Mouse (Mus musculus): Measurements from ENCODE around the gene Cul3. TPM values are rescaled to one million over a fixed set of nuclear protein-coding genes. Genes with fewer than 3 reads are reported as not detected.

Cul3 gene
- total RNA-seq, 2 experiments from 2014 or later, result 185 to 317 TPM

GRCm38 (mm10) chr1:80324370-80324769 is 15.9 kb downstream of the Cul3 start:
- no peak for ATAC-seq (ENCODE audit: poor library complexity, severe bottlenecking)

GRCm38 (mm10) chr1:80315533-80316045 is 24.7 kb downstream of the Cul3 start:
- ATAC-seq (ENCODE audit: poor library complexity, severe bottlenecking), result no peak

GRCm38 (mm10) chr1:80293307-80293706 is 47.0 kb downstream of the Cul3 start:
- ATAC-seq (ENCODE audit: poor library complexity, severe bottlenecking), result no peak

GRCm38 (mm10) chr1:80278731-80279130 is 61.5 kb downstream of the Cul3 start:
- ATAC-seq (ENCODE audit: poor library complexity, severe bottlenecking), result no peak

- no peak for ATAC-seq (ENCODE audit: poor library complexity, severe bottlenecking)
Observed at GRCm38 (mm10) chr1:80260443-80260842, 79.8 kb downstream of the Cul3 start.

GRCm38 (mm10) chr1:80258632-80259031 is 81.6 kb downstream of the Cul3 start:
- no peak for ATAC-seq (ENCODE audit: poor library complexity, severe bottlenecking)

- no peak for ATAC-seq (ENCODE audit: poor library complexity, severe bottlenecking)
Observed at GRCm38 (mm10) chr1:80253309-80253708, 87.0 kb downstream of the Cul3 start.

GRCm38 (mm10) chr1:80250247-80250646 is 90.0 kb downstream of the Cul3 start:
- no peak for ATAC-seq (ENCODE audit: poor library complexity, severe bottlenecking)

GRCm38 (mm10) chr1:80247131-80247530 is 93.1 kb downstream of the Cul3 start:
- ATAC-seq (ENCODE audit: poor library complexity, severe bottlenecking), result no peak

- no peak for ATAC-seq (ENCODE audit: poor library complexity, severe bottlenecking)
Observed at GRCm38 (mm10) chr1:80244123-80244522, 96.2 kb downstream of the Cul3 start.

- ATAC-seq (ENCODE audit: poor library complexity, severe bottlenecking), result no peak
Observed at GRCm38 (mm10) chr1:80241579-80241978, 98.7 kb downstream of the Cul3 start.

- ATAC-seq (ENCODE audit: poor library complexity, severe bottlenecking), result no peak
Observed at GRCm38 (mm10) chr1:80240017-80240660, 100.1 kb downstream of the Cul3 start.

GRCm38 (mm10) chr1:80239481-80239880 is 100.8 kb downstream of the Cul3 start:
- no peak for ATAC-seq (ENCODE audit: poor library complexity, severe bottlenecking)

GRCm38 (mm10) chr1:80236951-80237702 is 103.2 kb downstream of the Cul3 start:
- ATAC-seq (ENCODE audit: poor library complexity, severe bottlenecking), result no peak

- ATAC-seq (ENCODE audit: poor library complexity, severe bottlenecking), result no peak
Observed at GRCm38 (mm10) chr1:80236126-80236525, 104.2 kb downstream of the Cul3 start.

GRCm38 (mm10) chr1:80230612-80231011 is 109.7 kb downstream of the Cul3 start:
- no peak for ATAC-seq (ENCODE audit: poor library complexity, severe bottlenecking)

- ATAC-seq (ENCODE audit: poor library complexity, severe bottlenecking), result no peak
Observed at GRCm38 (mm10) chr1:80224839-80225412, 115.4 kb downstream of the Cul3 start.

- no peak for ATAC-seq (ENCODE audit: poor library complexity, severe bottlenecking)
Observed at GRCm38 (mm10) chr1:80221151-80221550, 119.1 kb downstream of the Cul3 start.

GRCm38 (mm10) chr1:80218268-80218667 is 122.0 kb downstream of the Cul3 start, which contains the start of gene Fam124b:
TSS of gene Fam124b (minus strand) at chr1:80218473.
- no peak for ATAC-seq (ENCODE audit: poor library complexity, severe bottlenecking)

Measured in megakaryocyte, adult 5-6 weeks (primary cell).